Mouse (Mus musculus): ENCODE results near the gene Acox2. TPM values are rescaled to one million over a fixed set of nuclear protein-coding genes. Genes with fewer than 3 reads are reported as not detected.

Acox2 gene
- polyA plus RNA-seq, 1 experiment = not detected

DNA sequence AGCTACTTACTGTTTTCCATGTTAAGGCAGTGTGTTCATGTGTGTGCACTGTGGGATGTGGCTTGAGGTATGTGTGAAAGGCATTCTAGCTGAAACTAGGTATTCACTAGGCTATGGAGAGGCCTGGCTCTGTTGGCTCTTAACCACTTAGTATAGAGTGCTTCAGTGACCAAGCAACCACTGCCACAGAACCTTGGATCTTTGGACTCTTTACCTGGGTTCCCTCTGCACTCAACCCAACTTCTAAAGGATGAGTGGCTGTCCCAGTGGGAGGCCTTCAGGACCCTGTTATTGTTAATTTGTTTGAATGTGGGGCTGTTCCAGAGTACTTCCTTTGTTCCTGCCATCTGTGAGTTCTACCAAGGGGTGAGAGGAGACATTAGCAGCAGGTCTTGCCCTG is 17.3 kb downstream of the Acox2 start:
- TF ChIP-seq CTCF (IDR thresholded peaks at IDR 0.05; ENCODE audit: insufficient read depth, low read depth, low read length) (no peak), POLR2A (IDR thresholded peaks at IDR 0.05; ENCODE audit: insufficient read depth, low read depth, low read length) (no peak)
- Histone ChIP-seq H3K27ac (ENCODE audit: insufficient read depth, low read depth, low read length) (no peak overlapping the region), H3K4me3 (ENCODE audit: insufficient read depth, low read depth, low read length) (no peak overlapping the region), H3K4me1 (ENCODE audit: control insufficient read depth, insufficient read depth, low read length) (no peaks in the 10 kb centered on the region)

DNA sequence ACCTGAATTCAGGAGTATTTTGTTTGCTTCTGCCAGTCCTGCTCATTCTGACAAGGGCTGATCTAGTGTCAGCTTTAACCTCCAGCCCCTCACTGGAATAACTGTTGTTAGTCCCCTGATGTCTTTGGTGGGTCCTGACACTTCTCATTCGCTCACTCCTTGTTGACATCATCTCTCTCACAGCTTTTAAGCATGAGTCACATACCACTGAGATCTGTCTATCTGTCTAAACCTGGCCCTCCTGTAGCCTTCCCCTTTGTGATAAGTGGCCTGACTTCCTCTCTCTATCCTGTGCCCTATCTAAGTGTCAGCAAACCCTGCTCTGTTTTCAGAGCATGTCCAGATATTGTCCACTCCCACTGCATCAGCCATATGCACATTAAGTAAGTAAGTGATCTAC is 25.9 kb downstream of the Acox2 start:
- no peaks in the 10 kb centered on the region for H3K4me1 ChIP-seq (ENCODE audit: control insufficient read depth, insufficient read depth, low read length)
- TF ChIP-seq CTCF (IDR thresholded peaks at IDR 0.05; ENCODE audit: insufficient read depth, low read depth, low read length) (no peak), POLR2A (IDR thresholded peaks at IDR 0.05; ENCODE audit: insufficient read depth, low read depth, low read length) (no peak)
- no peak overlapping the region for H3K4me3 ChIP-seq (ENCODE audit: insufficient read depth, low read depth, low read length)
- no peak overlapping the region for H3K27ac ChIP-seq (ENCODE audit: insufficient read depth, low read depth, low read length)
- 66% methylated on average over 1 of the region's 1 CpGs for WGBS

DNA sequence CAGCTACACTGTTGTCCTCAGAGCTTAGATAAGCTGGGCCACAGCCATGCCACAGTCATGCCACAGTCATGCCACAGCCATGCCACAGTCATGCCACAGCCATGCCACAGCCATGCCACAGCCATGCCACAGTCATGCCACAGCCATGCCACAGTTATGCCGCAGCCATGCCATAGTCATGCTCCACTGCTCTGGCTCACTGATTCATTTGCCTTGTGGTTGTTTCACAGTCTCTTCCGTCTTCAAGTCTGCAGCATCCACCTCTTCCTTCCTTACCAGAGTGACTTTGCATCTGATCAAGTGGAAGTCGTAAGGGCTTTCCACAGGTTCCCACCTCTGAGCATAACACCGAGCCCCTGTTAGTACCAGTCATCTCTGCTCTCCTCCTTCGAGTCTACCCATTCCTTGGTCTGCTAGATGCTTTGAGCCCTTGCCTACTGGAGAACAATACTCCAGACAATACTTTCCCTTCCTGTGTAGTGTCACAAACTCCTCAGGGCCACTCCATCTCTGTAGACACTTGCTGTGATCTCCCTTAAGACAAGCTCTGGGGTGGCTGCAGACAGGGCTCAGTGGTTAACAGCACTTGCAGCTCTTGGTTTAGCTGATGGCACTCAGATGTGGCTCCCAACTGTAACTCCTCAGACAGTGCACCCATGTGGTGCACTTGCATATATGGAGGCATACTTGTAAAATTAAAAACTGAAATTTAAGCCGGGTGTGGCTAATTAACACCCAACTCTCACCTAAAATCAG is 26.8 kb downstream of the Acox2 start:
- H3K4me1 ChIP-seq (ENCODE audit: control insufficient read depth, insufficient read depth, low read length) = no peaks in the 10 kb centered on the region
- no peak for TF ChIP-seq POLR2A (IDR thresholded peaks at IDR 0.05; ENCODE audit: insufficient read depth, low read depth, low read length)
- no peak for TF ChIP-seq CTCF (IDR thresholded peaks at IDR 0.05; ENCODE audit: insufficient read depth, low read depth, low read length)
- H3K27ac ChIP-seq (ENCODE audit: insufficient read depth, low read depth, low read length) = no peak overlapping the region
- WGBS = 92% methylated on average over 6 of the region's 6 CpGs
- no peak overlapping the region for H3K4me3 ChIP-seq (ENCODE audit: insufficient read depth, low read depth, low read length)

- Histone ChIP-seq H3K4me3 (ENCODE audit: insufficient read depth, low read depth, low read length) (no peak overlapping the region), H3K27ac (ENCODE audit: insufficient read depth, low read depth, low read length) (no peak overlapping the region), H3K4me1 (ENCODE audit: control insufficient read depth, insufficient read depth, low read length) (no peaks in the 10 kb centered on the region)
- TF ChIP-seq CTCF (IDR thresholded peaks at IDR 0.05; ENCODE audit: insufficient read depth, low read depth, low read length) (no peak), POLR2A (IDR thresholded peaks at IDR 0.05; ENCODE audit: insufficient read depth, low read depth, low read length) (no peak)
- WGBS = 83% methylated on average over 9 of the region's 9 CpGs
Observed at GRCm38 (mm10) chr14:8229367-8230019, 29.7 kb downstream of the Acox2 start.

DNA sequence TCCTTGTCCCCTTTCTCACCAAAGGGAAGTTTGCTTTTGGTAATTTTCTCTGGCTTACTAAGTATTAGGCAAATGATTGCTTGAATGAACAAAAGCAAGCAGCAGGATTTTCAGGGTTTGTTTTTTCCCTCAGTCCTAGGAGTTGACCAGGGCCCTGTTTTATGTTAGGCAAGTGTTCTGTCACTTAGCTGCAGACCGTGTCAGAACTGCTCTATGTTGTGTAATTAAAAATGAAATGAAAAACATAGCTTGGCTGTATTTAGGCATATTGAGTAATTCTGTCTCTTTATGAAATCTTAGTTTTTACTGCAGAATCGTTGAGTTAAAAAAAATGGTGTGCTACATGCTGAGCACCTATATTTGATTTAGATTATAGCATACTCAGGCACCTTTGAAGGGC is 34.3 kb downstream of the Acox2 start:
- Histone ChIP-seq H3K4me3 (ENCODE audit: insufficient read depth, low read depth, low read length) (no peak overlapping the region), H3K4me1 (ENCODE audit: control insufficient read depth, insufficient read depth, low read length) (peaks cover 2% of the 10 kb centered on the region), H3K27ac (ENCODE audit: insufficient read depth, low read depth, low read length) (no peak overlapping the region)
- 72% methylated on average over 2 of the region's 2 CpGs for WGBS
- TF ChIP-seq CTCF (IDR thresholded peaks at IDR 0.05; ENCODE audit: insufficient read depth, low read depth, low read length) = no peak
- no peak for TF ChIP-seq POLR2A (IDR thresholded peaks at IDR 0.05; ENCODE audit: insufficient read depth, low read depth, low read length)

- Histone ChIP-seq H3K27ac (ENCODE audit: insufficient read depth, low read depth, low read length) (no peak overlapping the region), H3K4me3 (ENCODE audit: insufficient read depth, low read depth, low read length) (no peak overlapping the region), H3K4me1 (ENCODE audit: control insufficient read depth, insufficient read depth, low read length) (peaks cover 3% of the 10 kb centered on the region)
- TF ChIP-seq POLR2A (IDR thresholded peaks at IDR 0.05; ENCODE audit: insufficient read depth, low read depth, low read length) (no peak), CTCF (IDR thresholded peaks at IDR 0.05; ENCODE audit: insufficient read depth, low read depth, low read length) (no peak)
- 47% methylated on average over 10 of the region's 10 CpGs for WGBS
Observed at GRCm38 (mm10) chr14:8223506-8224293, 35.5 kb downstream of the Acox2 start.

DNA sequence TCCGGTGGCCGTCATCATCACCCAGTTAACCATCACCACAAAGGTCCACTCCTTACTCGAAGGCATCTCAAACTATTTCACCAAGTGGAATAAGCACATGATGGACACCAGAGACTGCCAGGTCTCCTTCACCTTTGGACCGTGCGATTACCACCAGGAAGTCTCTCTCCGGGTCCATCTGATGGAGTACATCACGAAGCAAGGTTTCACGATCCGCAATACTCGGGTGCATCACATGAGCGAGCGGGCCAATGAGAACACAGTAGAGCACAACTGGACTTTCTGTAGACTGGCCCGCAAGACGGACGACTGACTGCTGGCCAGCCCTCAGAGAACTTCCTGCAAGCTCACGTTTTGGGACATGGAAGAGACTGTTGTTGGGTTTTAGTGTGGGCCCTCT is 36.6 kb downstream of the Acox2 start:
- Histone ChIP-seq H3K27ac (ENCODE audit: insufficient read depth, low read depth, low read length) (no peak overlapping the region), H3K4me1 (ENCODE audit: control insufficient read depth, insufficient read depth, low read length) (peaks cover 3% of the 10 kb centered on the region), H3K4me3 (ENCODE audit: insufficient read depth, low read depth, low read length) (no peak overlapping the region)
- WGBS = 96% methylated on average over 16 of the region's 16 CpGs
- TF ChIP-seq POLR2A (IDR thresholded peaks at IDR 0.05; ENCODE audit: insufficient read depth, low read depth, low read length) (no peak), CTCF (IDR thresholded peaks at IDR 0.05; ENCODE audit: insufficient read depth, low read depth, low read length) (no peak)

GRCm38 (mm10) chr14:8220912-8221311 is 38.2 kb downstream of the Acox2 start:
- Histone ChIP-seq H3K27ac (ENCODE audit: insufficient read depth, low read depth, low read length) (no peak overlapping the region), H3K4me3 (ENCODE audit: insufficient read depth, low read depth, low read length) (no peak overlapping the region), H3K4me1 (ENCODE audit: control insufficient read depth, insufficient read depth, low read length) (peaks cover 3% of the 10 kb centered on the region)
- TF ChIP-seq CTCF (IDR thresholded peaks at IDR 0.05; ENCODE audit: insufficient read depth, low read depth, low read length) (no peak), POLR2A (IDR thresholded peaks at IDR 0.05; ENCODE audit: insufficient read depth, low read depth, low read length) (no peak)
- 85% methylated on average over 2 of the region's 2 CpGs for WGBS

DNA sequence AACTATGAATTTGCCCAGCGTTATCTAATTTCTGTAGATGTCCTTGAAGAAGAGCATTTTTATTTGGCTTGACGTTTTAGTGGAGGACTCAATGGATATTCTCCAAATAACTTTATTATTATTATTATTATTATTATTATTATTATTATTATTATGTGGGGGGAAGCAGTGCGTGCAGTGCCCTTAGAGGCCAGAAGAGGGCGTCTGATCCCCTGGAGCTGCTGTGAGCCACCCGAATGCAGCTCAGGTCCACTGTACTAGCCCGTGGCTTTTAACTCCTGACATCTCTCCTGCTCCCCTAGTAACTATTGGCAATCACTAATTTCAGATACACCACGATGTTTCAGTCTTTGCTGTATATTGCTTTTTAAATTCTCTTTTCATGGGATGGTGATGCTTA is 38.8 kb downstream of the Acox2 start:
- H3K4me1 ChIP-seq (ENCODE audit: control insufficient read depth, insufficient read depth, low read length) = peaks cover 6% of the 10 kb centered on the region
- WGBS = 69% methylated on average over 7 of the region's 7 CpGs
- H3K4me3 ChIP-seq (ENCODE audit: insufficient read depth, low read depth, low read length) = no peak overlapping the region
- TF ChIP-seq POLR2A (IDR thresholded peaks at IDR 0.05; ENCODE audit: insufficient read depth, low read depth, low read length) = no peak
- TF ChIP-seq CTCF (IDR thresholded peaks at IDR 0.05; ENCODE audit: insufficient read depth, low read depth, low read length) = peak; percentile 40; the same call in 1 of the 2 replicates
- H3K27ac ChIP-seq (ENCODE audit: insufficient read depth, low read depth, low read length) = no peak overlapping the region

Data from olfactory bulb, adult 2 months (tissue).